Mouse (Mus musculus) kidney, embryonic 15.5 days (tissue): Measurements from ENCODE around the gene Immt. TPM values are rescaled to one million over a fixed set of nuclear protein-coding genes. Genes with fewer than 3 reads are reported as not detected.

ENCODE experiments used
- ATAC-seq: fragments of 200-750 bp; cut with Nextera tagmentation; replicated peaks from 2 replicates; pipeline ENCODE4 v1.8.0; 2017; ENCODE audit warnings: moderate TSS enrichment; ENCODE audit not compliant: low FRiP score
- H3K27ac ChIP-seq: fragments of 300-500 bp; sonication (generic); 2 replicates; pipeline ENCODE4 v1.5.1; 2015; ENCODE audit warnings: mild to moderate bottlenecking, inconsistent platforms
- H3K27me3 ChIP-seq: fragments of 300-500 bp; sonication (generic); 2 replicates; pipeline ENCODE4 v1.6.1; 2015; ENCODE audit warnings: inconsistent platforms
- H3K36me3 ChIP-seq: fragments of 300-500 bp; sonication (generic); 2 replicates; pipeline ENCODE4 v1.6.1; 2015; ENCODE audit warnings: inconsistent platforms
- H3K4me1 ChIP-seq: fragments of 300-500 bp; sonication (generic); 2 replicates; pipeline ENCODE4 v1.6.1; 2015; ENCODE audit warnings: inconsistent platforms
- H3K4me2 ChIP-seq: fragments of 300-500 bp; sonication (generic); 2 replicates; pipeline ENCODE4 v1.6.1; 2015; ENCODE audit warnings: moderate library complexity, mild to moderate bottlenecking, inconsistent platforms
- H3K4me3 ChIP-seq: fragments of 300-500 bp; sonication (generic); replicated peaks from 2 replicates; pipeline ENCODE4 v1.5.1; 2015; ENCODE audit warnings: mild to moderate bottlenecking, inconsistent platforms
- H3K9ac ChIP-seq: fragments of 300-500 bp; sonication (generic); 2 replicates; pipeline ENCODE4 v1.6.1; 2015; ENCODE audit warnings: mild to moderate bottlenecking, inconsistent platforms
- H3K9me3 ChIP-seq: fragments of 300-500 bp; sonication (generic); replicated peaks from 2 replicates; pipeline ENCODE4 v1.6.1; 2016; ENCODE audit warnings: inconsistent platforms
- WGBS: fragments of 180-500 bp; shearing (Covaris S2); methylation state at CpG from one replicate; pipeline ENCODE4 v1.1.7; 2015; ENCODE audit warnings: mixed read lengths; 5-methylcytosine and 5-hydroxymethylcytosine counted together
- polyA plus RNA-seq: library from polyadenylated mRNA; unstranded; fragments of >200 nt; fragmentation: Nextera tagmentation; extraction: Ambion mirVana; gene quantifications from 2 replicates; pipeline ENCODE4 v1.2.1, GENCODE M21; 2015

Immt gene
- polyA plus RNA-seq, result 217 and 222 TPM in 2 replicates

DNA sequence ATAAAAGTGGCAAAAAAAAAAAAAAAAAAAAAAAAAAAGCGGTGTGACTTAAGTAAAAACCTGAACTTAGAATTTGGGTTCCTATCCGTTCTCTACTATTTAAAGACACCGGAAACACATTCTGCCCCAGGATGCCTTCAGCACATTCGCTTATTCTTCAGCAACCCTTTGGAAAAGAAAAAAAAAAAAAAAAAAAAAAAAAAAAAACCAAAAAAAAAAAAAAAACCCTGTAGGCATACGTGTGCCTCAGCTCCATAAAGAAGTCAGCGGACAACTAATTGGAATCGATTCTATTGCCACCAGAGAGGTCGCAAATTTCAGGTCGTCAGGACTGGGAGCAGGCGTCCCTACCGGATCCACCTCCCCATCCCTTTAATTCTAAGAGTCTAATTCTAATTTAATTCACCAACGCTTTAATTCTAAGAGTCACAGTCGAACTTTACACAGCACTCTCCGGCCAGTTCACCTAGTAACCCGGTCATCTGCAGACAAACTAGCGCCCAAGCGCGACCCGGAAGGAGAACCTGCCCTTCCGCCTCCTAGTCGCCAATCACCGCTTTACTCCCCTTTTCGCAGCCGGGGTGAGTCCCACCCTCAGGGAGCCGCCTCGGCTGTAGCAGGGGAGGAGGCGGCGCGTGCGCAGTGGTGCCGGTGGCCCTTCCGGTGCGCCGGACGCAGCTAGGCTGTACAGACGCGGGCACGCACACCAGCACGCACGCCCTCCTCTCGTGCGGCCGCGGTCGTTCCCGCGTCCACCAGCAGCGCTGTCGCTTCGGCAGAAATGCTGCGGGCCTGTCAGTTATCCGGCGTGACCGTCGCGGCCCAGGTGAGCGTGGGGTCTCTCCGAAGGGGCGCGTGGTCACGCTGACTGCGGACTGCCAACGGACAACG is at the start of gene Immt:
Gene Immt (plus strand): TSS at position 642 of the 891 bp plus-strand sequence.
- peak within 1 kb of the TSS; percentile 94 for H3K27ac ChIP-seq
- peak; percentile 99 for ATAC-seq

DNA sequence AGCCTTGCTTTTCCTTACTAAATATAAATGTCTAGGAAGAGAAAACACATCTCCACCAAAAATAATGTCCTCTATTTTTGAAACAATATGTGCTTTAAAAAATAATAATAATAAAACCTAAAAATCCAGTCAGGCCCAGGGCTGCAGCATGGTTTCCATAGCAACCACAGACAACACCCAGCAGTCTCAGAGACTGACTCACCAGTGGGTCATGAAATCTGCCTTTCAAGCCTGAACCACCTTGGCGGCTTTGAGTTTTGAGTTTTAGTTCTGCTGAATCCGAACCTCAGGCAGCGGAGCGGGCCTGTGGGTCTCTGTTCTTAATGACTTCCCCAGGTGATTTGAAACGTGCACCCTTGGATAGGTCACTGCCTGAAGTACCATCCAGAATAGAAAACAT is 48.0 kb upstream of the Immt start:
- Histone ChIP-seq H3K27me3 (no peaks in the 10 kb centered on the region), H3K4me3 (no peak overlapping the region), H3K4me2 (no peak overlapping the region), H3K27ac (no peak overlapping the region), H3K4me1 (no peaks in the 10 kb centered on the region), H3K9ac (no peak overlapping the region), H3K36me3 (no peaks in the 10 kb centered on the region), H3K9me3 (no peaks in the 10 kb centered on the region)
- no peak for ATAC-seq
- WGBS, result 84% methylated on average over 5 of the region's 5 CpGs

More for the DNA sequence above, at the start of gene Immt:
- Histone ChIP-seq H3K4me2 (peak within 1 kb of the TSS; percentile 72), H3K4me3 (peak within 1 kb of the TSS; percentile 92), H3K36me3 (peaks cover 22% of the 10 kb centered on the region), H3K4me1 (peaks cover 18% of the 10 kb centered on the region), H3K9ac (peak within 1 kb of the TSS; percentile 87), H3K27me3 (0 out of 2 replicates have a peak, but pooled peaks cover 3% of the 10 kb centered on the region), H3K9me3 (no peaks in the 10 kb centered on the region)
- WGBS, result under 1% methylated on average over 64 of the region's 64 CpGs

DNA sequence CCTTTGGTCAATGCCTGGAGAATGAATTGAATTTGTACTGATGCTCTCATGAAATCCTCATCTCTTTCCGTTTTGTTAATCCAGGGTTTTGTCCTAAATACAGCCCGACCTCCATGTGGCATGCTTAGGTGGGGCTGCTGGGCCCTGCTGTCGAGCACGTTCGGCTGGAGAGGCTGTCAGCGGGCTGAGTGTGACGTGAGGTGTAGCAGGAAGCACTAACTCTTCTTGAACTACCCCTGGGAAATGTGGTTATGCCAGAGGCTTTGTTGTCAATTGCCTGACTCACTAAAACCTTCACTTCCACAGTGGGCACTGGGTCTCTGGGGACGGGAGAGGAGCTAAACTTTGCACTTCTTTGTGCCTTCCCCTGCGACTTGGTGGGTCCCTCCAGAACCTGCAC is 42.8 kb upstream of the Immt start:
- Histone ChIP-seq H3K27me3 (no peaks in the 10 kb centered on the region), H3K27ac (no peak overlapping the region), H3K4me1 (no peaks in the 10 kb centered on the region), H3K9me3 (no peaks in the 10 kb centered on the region), H3K4me3 (no peak overlapping the region), H3K9ac (no peak overlapping the region), H3K36me3 (no peaks in the 10 kb centered on the region), H3K4me2 (no peak overlapping the region)
- 39% methylated on average over 9 of the region's 9 CpGs for WGBS
- no peak for ATAC-seq

DNA sequence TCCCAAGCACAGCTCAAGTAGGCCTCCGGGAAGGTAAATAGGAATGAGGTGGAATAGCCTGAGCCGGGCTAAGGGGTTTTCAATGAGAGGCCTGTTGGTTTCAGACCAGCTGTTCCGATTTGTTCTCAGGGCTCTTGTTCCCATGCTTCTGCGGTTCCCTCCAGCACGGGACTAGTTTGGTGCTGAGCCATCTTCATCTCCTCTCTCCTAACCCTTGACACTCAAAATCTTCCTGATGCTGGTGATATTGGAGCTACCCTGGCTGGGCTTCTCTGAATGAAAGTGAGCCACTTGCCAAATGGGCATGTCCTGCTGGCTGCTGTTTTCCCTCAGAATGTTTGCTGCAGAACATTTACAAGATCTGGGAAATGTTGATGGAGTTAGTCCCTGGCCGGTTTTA is 39.4 kb upstream of the Immt start:
- Histone ChIP-seq H3K27me3 (no peaks in the 10 kb centered on the region), H3K4me3 (no peak overlapping the region), H3K9me3 (no peaks in the 10 kb centered on the region), H3K4me2 (no peak overlapping the region), H3K9ac (no peak overlapping the region), H3K4me1 (no peaks in the 10 kb centered on the region), H3K36me3 (no peaks in the 10 kb centered on the region), H3K27ac (no peak overlapping the region)
- 86% methylated on average over 6 of the region's 6 CpGs for WGBS
- no peak for ATAC-seq

DNA sequence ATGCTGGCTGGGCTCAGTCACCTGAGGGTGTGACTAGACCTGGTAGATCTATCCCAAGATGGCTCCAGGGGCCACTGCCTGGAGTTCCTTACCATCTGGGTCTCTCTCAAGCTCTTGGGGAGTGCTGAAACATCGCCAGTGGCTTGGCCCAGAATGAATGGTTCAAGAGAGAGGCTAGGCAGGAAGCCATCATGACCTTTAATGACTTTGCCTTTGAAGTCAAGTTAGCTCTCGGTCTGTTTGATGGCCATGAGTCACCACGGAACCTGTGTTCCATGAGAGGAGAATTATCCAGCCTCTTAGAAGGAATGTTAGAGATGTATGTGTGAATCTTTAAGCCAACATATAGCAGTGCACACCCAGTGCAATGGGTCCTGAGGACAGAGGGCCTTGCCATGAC is 31.7 kb upstream of the Immt start:
- Histone ChIP-seq H3K36me3 (no peaks in the 10 kb centered on the region), H3K4me3 (no peak overlapping the region), H3K4me1 (peaks cover 3% of the 10 kb centered on the region), H3K9ac (no peak overlapping the region), H3K27me3 (no peaks in the 10 kb centered on the region), H3K27ac (no peak overlapping the region), H3K4me2 (no peak overlapping the region), H3K9me3 (no peaks in the 10 kb centered on the region)
- WGBS, result 47% methylated on average over 3 of the region's 3 CpGs
- no peak for ATAC-seq

DNA sequence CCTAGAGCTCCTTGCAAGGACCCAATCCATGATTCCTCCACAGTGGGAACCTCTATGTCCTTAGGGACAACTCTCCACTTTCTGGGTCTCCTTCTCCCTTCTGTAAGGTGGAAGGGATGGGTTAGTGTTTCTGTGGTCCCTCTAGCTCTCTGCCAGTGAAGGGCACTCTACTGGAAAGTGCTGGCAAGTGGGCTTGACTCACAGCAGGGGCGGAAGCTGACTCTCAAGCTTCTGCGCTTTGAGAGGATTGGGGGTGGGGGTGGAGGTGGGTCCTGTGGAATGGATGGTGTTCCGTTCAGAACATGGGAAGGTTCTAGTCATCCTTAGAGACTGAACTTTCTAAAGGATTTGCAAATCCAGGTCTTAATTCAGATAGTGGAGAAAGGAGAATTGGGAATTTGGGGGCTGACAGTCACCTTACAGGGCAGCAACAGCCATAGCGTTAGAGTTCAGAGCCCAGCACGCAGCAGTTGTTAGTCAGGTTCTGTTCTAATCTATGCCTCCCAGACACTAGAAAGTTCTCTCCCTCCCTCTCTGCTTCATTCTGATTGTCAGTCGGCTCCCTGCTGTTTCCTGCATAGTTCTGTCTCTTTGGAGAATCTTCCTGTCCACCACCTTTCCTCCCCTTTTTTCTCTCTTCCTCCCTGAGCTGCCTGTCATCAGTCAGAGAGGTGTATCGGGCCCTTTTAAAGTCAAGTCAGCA is 30.0 kb upstream of the Immt start:
- Histone ChIP-seq H3K27ac (no peak overlapping the region), H3K4me2 (no peak overlapping the region), H3K9me3 (no peaks in the 10 kb centered on the region), H3K36me3 (no peaks in the 10 kb centered on the region), H3K9ac (no peak overlapping the region), H3K4me1 (peaks cover 3% of the 10 kb centered on the region), H3K27me3 (no peaks in the 10 kb centered on the region), H3K4me3 (no peak overlapping the region)
- no peak for ATAC-seq
- WGBS, result 58% methylated on average over 7 of the region's 7 CpGs

DNA sequence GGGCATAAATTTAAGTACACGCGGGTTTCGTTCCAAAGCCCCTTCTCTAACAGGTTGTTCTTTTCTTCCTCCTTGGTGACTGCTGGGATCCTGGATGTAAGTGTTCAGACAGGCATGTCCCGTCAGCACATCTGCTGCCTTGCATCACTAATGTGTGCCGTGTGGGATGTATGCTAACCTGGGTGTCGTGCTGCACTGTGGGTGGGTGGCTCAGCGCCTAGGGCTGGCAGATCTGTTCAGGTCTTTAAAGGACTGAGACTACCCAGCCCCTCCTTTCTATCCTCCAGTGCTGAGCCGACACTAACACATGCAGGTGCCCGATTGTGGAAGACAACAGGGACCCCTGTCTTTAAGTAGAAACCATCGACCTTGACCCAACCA is 29.4 kb upstream of the Immt start:
- Histone ChIP-seq H3K9ac (no peak overlapping the region), H3K4me1 (peaks cover 3% of the 10 kb centered on the region), H3K4me2 (no peak overlapping the region), H3K9me3 (no peaks in the 10 kb centered on the region), H3K27ac (no peak overlapping the region), H3K4me3 (no peak overlapping the region), H3K27me3 (no peaks in the 10 kb centered on the region), H3K36me3 (no peaks in the 10 kb centered on the region)
- no peak for ATAC-seq
- 69% methylated on average over 10 of the region's 10 CpGs for WGBS

DNA sequence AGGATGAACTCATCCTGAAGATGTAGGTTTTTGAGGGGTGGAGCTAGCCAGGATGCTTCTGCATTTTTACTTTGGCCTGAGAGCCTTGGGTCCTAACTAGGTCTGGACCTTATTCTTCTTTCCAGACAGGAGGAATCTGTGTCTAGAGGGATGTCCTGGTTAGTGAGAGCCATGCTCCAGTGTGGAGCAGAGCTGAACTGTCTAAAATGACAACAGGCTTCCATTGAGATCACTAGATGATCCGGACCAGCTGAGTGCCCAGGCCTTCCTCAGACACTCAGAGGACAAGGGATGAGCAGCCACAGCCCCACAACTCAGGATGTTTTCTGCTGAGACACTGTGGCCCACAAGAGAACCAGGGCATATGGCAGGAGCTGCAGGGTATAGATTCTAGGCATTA is 27.5 kb upstream of the Immt start:
- no peak overlapping the region for H3K4me3 ChIP-seq
- H3K27me3 ChIP-seq, result no peaks in the 10 kb centered on the region
- no peak; the same call in 1 of the 2 replicates for ATAC-seq
- H3K9me3 ChIP-seq, result no peaks in the 10 kb centered on the region
- H3K36me3 ChIP-seq, result no peaks in the 10 kb centered on the region
- no peak overlapping the region for H3K4me2 ChIP-seq
- no peak overlapping the region for H3K27ac ChIP-seq
- peaks cover 3% of the 10 kb centered on the region for H3K4me1 ChIP-seq
- WGBS, result 91% methylated on average over 1 of the region's 1 CpGs
- no peak overlapping the region for H3K9ac ChIP-seq

DNA sequence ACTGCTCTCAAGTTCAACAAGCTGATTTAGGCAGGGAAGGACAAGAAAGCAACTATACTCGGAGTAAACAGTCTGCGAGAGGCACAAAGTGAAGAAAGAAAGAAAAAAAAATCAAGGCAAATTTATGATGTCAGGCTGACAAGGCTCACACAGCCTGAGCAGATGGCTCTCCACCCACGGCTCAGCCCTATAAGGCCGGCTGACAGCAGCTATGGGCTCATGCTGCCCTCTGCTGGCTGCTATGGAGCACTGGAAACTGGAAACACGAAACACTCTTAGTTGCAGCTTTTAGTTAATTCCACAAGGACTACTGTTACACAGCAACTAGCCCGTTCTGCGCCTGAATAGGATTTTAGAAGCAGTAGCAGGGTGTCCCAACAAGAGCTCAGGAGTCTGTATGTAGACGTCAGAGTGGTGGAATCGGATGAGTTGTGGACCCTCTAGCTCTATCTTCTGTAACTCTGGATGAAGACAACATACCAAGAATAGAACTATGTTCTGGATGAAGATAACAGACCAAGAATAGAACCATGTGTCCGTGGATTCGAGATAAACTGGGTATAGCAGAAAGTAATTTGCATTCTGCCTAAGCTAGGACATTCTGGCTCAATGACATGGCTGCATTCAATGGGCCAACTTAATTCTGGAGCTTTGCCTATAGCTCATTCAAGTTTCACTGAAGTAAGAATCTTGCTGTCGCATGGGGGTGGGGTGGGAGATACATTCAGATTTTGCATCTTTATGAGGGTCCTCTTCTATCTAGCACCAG is 26.9 kb upstream of the Immt start:
- Histone ChIP-seq H3K4me2 (no peak overlapping the region), H3K9me3 (no peaks in the 10 kb centered on the region), H3K27me3 (no peaks in the 10 kb centered on the region)

DNA sequence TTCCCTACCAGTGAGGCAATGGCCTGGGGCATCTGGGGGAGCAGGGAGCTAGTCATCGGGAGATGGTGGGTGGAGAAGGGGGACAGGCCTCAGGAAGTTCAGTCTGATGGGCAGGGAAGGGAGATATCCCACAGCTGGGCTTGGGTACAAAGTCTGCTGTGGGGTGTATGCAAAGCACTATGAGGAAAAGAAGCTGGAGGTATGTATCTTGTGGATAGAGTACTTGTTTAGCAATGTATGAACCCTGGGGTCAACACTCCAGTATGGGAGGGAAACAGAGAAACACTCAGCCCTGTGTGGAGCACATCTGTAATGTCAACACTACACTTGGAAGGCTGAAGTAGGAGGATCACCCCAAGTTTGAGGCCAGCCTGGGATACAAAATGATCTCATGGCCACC is 24.4 kb upstream of the Immt start:
- 42% methylated on average over 1 of the region's 1 CpGs for WGBS
- H3K9ac ChIP-seq, result no peak overlapping the region
- ATAC-seq, result no peak
- peaks cover 3% of the 10 kb centered on the region for H3K4me1 ChIP-seq
- H3K4me2 ChIP-seq, result no peak overlapping the region
- H3K27ac ChIP-seq, result no peak overlapping the region
- H3K27me3 ChIP-seq, result no peaks in the 10 kb centered on the region
- H3K36me3 ChIP-seq, result peaks cover 16% of the 10 kb centered on the region
- no peaks in the 10 kb centered on the region for H3K9me3 ChIP-seq
- H3K4me3 ChIP-seq, result no peak overlapping the region

More for the DNA sequence above, 26.9 kb upstream of the Immt start:
- WGBS, result 27% methylated on average over 12 of the region's 12 CpGs
- Histone ChIP-seq H3K4me3 (no peak overlapping the region), H3K9ac (no peak overlapping the region), H3K36me3 (no peaks in the 10 kb centered on the region), H3K27ac (no peak overlapping the region), H3K4me1 (peaks cover 3% of the 10 kb centered on the region)
- ATAC-seq, result peak; percentile 90

DNA sequence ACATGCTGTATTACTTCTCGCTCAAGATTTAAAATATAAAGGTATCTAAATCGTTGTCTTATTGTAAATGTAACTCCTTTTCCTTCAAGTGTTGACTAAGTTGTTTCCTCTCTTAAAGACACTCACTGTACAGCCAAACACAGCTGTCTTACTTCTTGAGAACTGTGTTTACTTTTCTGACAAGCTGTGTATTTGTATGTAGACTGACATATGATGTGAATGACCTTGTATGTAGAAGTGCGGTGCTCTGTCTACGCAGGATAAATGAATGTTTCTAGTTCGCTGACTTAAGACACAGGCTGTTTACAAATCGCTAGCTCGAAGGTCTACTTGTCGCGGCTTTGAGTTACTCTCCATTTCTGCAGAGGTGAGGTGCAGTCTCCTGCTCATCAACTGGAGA is 21.2 kb upstream of the Immt start:
- Histone ChIP-seq H3K4me2 (no peak overlapping the region), H3K4me3 (no peak overlapping the region), H3K27ac (no peak overlapping the region), H3K27me3 (no peaks in the 10 kb centered on the region), H3K9me3 (no peaks in the 10 kb centered on the region), H3K9ac (no peak overlapping the region), H3K4me1 (no peaks in the 10 kb centered on the region), H3K36me3 (peaks cover 44% of the 10 kb centered on the region)
- no peak for ATAC-seq
- WGBS, result 74% methylated on average over 9 of the region's 9 CpGs

DNA sequence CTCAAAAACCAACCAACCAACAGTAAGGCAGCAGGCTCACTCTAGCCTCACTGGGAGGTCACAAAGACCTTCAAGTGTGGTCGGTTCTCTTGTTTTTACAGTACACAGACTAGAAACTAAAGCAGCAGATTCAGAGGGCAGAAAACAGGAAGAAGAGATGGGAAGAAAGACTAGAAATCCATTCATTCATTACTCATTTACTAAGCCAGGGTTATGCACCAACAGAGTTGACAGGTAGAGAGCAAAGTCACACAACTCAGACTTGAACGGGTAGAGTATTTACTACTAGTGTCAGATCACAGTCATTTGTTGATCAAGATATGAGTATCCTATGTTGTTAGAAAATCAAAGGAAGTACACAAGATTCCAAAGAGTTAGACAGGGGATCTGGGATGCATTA is 18.3 kb upstream of the Immt start:
- no peaks in the 10 kb centered on the region for H3K27me3 ChIP-seq
- no peaks in the 10 kb centered on the region for H3K9me3 ChIP-seq
- 72% methylated on average over 2 of the region's 2 CpGs for WGBS
- no peak overlapping the region for H3K9ac ChIP-seq
- peaks cover 74% of the 10 kb centered on the region for H3K36me3 ChIP-seq
- no peak overlapping the region for H3K4me3 ChIP-seq
- H3K27ac ChIP-seq, result no peak overlapping the region
- H3K4me2 ChIP-seq, result no peak overlapping the region
- no peak for ATAC-seq
- no peaks in the 10 kb centered on the region for H3K4me1 ChIP-seq
